Mouse (Mus musculus): ENCODE data around the gene Dnaja3.

DNA sequence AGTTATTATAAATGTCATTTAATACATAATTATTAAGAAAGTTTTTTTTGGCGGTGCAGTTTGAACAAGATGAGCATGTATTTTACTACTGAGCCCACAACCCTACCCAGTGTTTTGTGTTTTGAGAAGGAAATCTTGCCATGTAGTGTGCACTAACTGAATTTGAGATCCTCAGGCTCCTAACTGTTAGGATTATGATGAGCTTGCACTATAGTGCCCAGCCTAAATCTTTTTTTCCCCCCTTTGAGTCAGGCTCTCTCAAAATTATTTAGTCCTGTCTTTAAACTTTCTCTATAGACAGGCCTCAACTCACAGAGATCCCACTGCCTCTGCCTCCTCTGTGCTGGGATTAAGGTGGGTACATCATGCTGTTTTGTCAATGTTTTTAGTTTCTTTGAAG is 87.7 kb downstream of the Dnaja3 start:
- TF ChIP-seq CTCF (IDR thresholded peaks at IDR 0.05; ENCODE audit: control insufficient read depth, insufficient read depth, insufficient read length) (no peak), USF1 (IDR thresholded peaks at IDR 0.05; ENCODE audit: low read depth) (no peak), MYOD1 (IDR thresholded peaks at IDR 0.05; ENCODE audit: control insufficient read depth, insufficient read length, low read depth) (no peak)

Data from C2C12 (cell line).